Mouse (Mus musculus): ENCODE data around the gene Pak3.
A peak's percentile ranks its signal among the peaks of the same experiment; 100 is the strongest.

The Pak3 gene

DNA sequence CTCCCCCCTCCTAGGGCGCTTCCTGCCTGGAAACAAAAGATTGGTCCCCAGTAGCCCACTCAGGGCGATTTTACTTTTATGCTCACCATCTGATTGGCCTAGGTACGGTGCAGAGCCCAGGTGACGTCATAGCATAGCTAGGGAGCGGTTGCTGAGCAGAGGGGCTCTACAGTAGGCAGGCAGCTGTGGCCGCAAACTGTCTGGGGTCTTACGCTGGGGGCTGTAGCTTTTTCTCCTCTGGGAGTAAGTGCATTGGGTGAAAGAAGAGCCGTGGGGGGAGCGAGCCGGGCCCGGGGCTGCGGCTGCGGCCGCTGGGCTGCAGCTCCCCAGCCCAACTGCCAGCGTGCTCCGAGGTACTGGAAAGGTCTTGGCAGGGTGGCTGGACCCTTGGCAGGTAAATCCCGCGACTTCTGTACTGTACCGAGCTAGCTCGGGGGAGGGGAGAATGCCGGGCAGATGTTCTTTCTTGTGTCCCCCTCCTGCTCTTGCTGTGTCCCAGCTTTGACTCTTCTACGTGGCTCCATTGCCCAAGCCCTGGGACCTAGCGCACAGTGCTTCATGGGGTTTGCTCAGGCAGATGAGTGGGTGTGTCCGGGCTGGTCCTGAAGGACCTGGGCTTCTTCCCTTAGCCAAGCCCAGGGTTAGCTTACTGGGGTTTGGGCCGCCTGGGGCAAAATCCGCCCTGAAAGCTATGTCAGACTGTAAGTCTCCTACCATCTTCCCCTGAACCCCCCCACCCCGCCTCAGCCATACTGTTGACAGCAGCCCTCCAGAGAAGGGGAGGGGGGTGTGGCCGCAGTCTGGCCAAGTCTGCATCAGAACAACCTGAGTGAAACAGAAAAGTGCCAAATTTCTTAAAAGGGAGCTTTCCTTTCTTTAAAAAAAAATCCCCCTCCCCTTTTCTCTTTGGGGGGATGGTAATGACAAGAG lies 146.1 kb downstream of the Pak3 start:
- peak in 1 of 2 experiments; percentile 1 for DNase-seq

GRCm38 (mm10) chrX:143665771-143666170 lies 147.4 kb downstream of the Pak3 start:
- DNase-seq, result no peak

GRCm38 (mm10) chrX:143666991-143667390 lies 148.6 kb downstream of the Pak3 start:
- DNase-seq, result peak in 1 of 2 experiments; percentile 1

DNA sequence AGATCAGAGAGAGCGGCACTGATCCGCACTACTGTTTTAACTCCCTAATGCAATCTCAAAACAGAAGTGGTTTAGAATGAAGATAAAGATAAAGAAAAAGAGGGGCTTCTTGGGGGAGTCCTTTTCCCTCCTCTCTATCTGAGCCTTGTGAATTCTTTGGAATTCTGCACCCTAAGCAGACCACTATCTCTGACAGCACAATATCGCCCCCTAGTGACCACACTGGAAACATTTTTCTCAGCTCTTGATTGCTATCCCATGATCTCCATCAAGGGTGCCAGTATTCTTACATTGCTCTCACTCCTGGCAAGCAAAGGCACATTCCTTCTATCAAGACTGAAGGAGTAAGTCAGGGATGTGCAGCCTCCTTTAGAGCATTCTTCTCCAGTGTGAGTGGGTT lies 149.9 kb downstream of the Pak3 start:
- DNase-seq, result peak; percentile 1 to 6

GRCm38 (mm10) chrX:143678566-143678965 lies 160.2 kb downstream of the Pak3 start:
- DNase-seq, result no peak

- DNase-seq, result no peak
These were observed 203.9 kb downstream of the Pak3 start for GRCm38 (mm10) chrX:143722250-143722649.

DNA sequence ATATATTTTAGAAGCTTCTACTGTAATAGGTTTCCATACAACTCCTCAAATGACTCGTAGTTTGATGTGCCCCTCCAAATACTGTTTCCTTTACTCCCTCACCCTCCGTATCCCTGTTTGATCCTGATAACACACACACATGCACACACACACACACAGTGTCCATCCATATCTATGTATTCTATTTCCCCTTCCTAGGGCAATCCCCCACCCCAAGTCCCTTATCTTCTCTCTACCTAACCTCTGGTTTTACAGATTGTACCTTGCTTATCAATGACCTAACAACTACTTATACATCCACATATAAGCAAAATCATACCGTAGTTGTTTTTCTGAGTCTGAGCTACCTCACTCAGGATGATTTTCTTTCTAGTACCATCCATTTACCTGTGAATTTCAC lies 207.0 kb downstream of the Pak3 start:
- DNase-seq, result no peak

DNA sequence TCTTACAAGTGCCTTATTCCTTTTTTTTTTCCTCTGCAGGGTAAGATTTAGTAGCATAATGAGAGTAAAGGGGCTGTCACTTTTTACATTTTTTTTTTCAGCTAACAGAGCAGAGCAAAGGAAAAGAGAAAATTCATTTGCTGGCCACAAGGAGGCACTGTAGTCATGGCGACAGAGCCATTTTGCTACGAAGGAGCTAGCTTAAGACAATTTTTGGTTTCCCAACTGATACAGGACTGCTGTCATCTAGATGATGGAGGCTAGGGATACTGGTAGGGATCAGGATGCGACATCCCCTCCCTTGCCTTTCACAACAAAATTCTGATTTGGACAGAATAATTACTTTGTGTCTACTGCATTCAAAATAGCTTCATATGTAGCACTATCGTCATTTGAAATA lies 217.6 kb downstream of the Pak3 start:
- DNase-seq, result no peak

DNA sequence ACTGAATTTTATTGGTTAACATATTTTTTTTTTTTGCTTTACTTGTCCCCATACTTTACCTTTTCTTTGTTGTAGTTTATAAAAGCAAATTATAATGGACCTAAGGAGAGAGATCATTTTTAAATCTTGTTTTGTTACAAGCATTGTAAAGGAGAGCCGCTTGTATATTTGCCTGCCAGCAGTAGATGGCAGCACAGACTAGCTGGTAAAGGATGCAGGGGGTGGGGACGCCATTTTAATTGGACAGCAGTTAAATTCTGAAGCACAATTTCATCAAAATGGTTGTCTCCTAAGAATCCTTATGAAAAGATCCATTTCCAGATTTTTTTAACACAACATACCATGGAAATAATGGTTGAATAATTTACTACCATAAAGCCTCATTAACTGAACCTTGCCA lies 220.8 kb downstream of the Pak3 start:
- peak; percentile 1 to 12 for DNase-seq

GRCm38 (mm10) chrX:143762556-143762955 lies 244.2 kb downstream of the Pak3 start:
- no peak for DNase-seq

DNA sequence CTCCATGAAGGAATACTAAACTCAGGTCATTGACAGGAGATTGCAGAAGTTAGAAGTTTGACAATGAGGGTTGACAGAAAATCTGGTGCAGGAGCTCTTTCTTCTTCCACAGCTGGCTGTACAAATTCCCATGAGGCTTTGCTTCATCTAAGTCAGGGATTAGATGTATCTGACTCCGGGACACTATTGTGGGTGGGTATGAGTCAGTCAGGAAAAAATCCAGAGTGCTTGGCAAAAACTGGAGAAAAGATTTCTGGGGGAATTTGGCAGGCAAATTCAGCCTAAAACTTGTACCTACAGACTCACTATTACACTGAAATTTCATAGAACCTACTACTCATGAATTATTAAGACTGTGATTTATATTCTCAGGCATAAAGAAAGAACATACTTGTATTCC lies 297.6 kb downstream of the Pak3 start:
- DNase-seq, result no peak

GRCm38 (mm10) chrX:143818961-143819360 lies 300.6 kb downstream of the Pak3 start:
- DNase-seq, result no peak

GRCm38 (mm10) chrX:143826521-143826920 lies 308.1 kb downstream of the Pak3 start:
- DNase-seq, result no peak

DNA sequence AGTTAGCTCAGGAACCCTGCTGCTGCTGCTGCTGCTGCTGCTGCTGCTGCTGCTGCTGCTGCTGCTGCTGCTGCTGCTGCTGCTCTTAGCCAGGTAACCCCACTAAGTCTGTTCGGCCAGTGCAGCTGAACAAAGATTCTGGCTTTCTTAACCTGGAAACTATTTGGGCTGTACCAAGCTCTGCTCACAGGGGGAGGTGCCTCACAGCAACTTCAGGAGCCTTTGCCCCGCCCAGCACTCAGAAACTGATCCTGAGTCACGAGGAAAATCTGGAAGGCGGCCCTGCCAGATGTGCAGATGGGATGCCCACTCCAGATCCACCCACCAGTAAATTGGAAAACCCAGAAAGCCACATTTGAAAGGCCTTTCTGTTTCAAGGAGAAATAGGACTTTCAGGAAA lies 308.8 kb downstream of the Pak3 start, which contains the start of gene Capn6:
TSS of gene Capn6 (minus strand) at position 203 of the 400 bp plus-strand sequence.
- DNase-seq, result peak; percentile 8 to 18

- no peak for DNase-seq
These were observed 328.2 kb downstream of the Pak3 start for GRCm38 (mm10) chrX:143846637-143847036.
